Mouse (Mus musculus) heart, embryonic 13.5 days (tissue): ENCODE data around the gene Igf1. TPM values are rescaled to one million over a fixed set of nuclear protein-coding genes. Genes with fewer than 3 reads are reported as not detected.
A peak's percentile ranks its signal among the peaks of the same experiment; 100 is the strongest.

Experiments
- ATAC-seq: fragments of 200-750 bp; cut with Nextera tagmentation; 2 replicates; pipeline ENCODE4 v1.8.0; 2017; ENCODE audit warnings: moderate TSS enrichment; ENCODE audit not compliant: insufficient number of reproducible peaks, low FRiP score, low TSS enrichment; ENCODE audit errors: extremely low read depth
- H3K27ac ChIP-seq: fragments of 300-500 bp; sonication (generic); replicated peaks from 2 replicates; pipeline ENCODE4 v1.5.1; 2015; ENCODE audit warnings: moderate library complexity, mild to moderate bottlenecking, inconsistent platforms
- H3K27me3 ChIP-seq: fragments of 300-500 bp; sonication (generic); replicated peaks from 2 replicates; pipeline ENCODE4 v1.6.1; 2015; ENCODE audit warnings: mild to moderate bottlenecking, inconsistent platforms
- H3K36me3 ChIP-seq: fragments of 300-500 bp; sonication (generic); 2 replicates; pipeline ENCODE4 v1.6.1; 2015; ENCODE audit warnings: mild to moderate bottlenecking, inconsistent platforms
- H3K4me1 ChIP-seq: fragments of 300-500 bp; sonication (generic); 2 replicates; pipeline ENCODE4 v1.6.1; 2015; ENCODE audit warnings: inconsistent platforms
- H3K4me2 ChIP-seq: fragments of 300-500 bp; sonication (generic); 2 replicates; pipeline ENCODE4 v1.6.1; 2015; ENCODE audit warnings: inconsistent platforms, mild to moderate bottlenecking, moderate library complexity
- H3K4me3 ChIP-seq: fragments of 300-500 bp; sonication (generic); 2 replicates; pipeline ENCODE4 v1.5.1; 2015; ENCODE audit warnings: moderate library complexity, mild to moderate bottlenecking, inconsistent platforms
- H3K9ac ChIP-seq: fragments of 300-500 bp; sonication (generic); 2 replicates; pipeline ENCODE4 v1.6.1; 2015; ENCODE audit warnings: inconsistent platforms, mild to moderate bottlenecking, moderate library complexity
- H3K9me3 ChIP-seq: fragments of 300-500 bp; sonication (generic); 2 replicates; pipeline ENCODE4 v1.6.1; 2016; ENCODE audit warnings: inconsistent platforms
- WGBS: fragments of 180-500 bp; shearing (Covaris S2); methylation state at CpG from one replicate; pipeline ENCODE4 v1.1.7; 2015; ENCODE audit warnings: mixed read lengths; 5-methylcytosine and 5-hydroxymethylcytosine counted together
- polyA plus RNA-seq: library from polyadenylated mRNA; unstranded; fragments of >200 nt; fragmentation: Nextera tagmentation; extraction: Ambion mirVana; gene quantifications from 2 replicates; pipeline ENCODE4 v1.2.1, GENCODE M21; 2015

The Igf1 gene
- polyA plus RNA-seq, 1 experiment from 2014 or later, result 39.5 TPM

DNA sequence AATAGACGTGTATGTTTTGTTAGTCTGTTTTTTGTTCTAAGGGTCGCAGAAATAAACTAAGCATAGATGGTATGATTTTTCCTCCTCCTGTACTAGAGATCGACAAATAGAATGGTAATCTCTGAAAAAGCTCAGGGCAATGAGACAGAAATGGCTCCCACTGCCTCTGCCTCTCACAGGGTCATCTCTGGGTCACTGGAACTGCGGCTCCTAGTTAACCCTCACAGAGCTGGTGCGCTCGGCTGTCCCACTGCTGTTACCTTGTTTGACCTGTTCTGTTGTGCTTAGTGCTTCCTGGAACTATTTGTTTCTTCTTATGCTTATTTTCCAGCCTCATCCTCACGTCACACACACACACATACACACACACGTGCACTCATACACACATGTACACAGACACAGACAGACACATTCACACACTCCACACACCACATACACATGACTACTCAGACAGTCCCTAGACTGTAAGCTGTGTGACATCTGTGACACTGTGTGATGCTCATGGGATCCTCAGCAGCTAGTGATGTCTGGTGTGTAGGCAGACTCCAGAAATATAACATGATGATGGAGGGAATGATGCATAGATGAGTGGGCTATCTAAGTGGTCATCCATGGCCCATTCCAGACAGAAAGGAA lies 13.0 kb upstream of the Igf1 start:
- H3K9ac ChIP-seq, result no peak overlapping the region
- WGBS, result 40% methylated on average over 8 of the region's 8 CpGs
- H3K27ac ChIP-seq, result no peak overlapping the region
- peaks cover 6% of the 10 kb centered on the region for H3K4me1 ChIP-seq
- no peak overlapping the region for H3K4me2 ChIP-seq
- ATAC-seq, result no peak
- no peaks in the 10 kb centered on the region for H3K27me3 ChIP-seq
- no peaks in the 10 kb centered on the region for H3K36me3 ChIP-seq
- H3K9me3 ChIP-seq, result no peaks in the 10 kb centered on the region
- no peak overlapping the region for H3K4me3 ChIP-seq

GRCm38 (mm10) chr10:87847882-87848281 lies 10.2 kb upstream of the Igf1 start:
- Histone ChIP-seq H3K9me3 (no peaks in the 10 kb centered on the region), H3K27ac (no peak overlapping the region), H3K4me2 (no peak overlapping the region), H3K4me3 (no peak overlapping the region), H3K9ac (no peak overlapping the region), H3K36me3 (no peaks in the 10 kb centered on the region), H3K4me1 (peaks cover 6% of the 10 kb centered on the region), H3K27me3 (no peaks in the 10 kb centered on the region)
- ATAC-seq, result no peak
- WGBS, result 50% methylated on average over 4 of the region's 4 CpGs

- no peak overlapping the region for H3K4me3 ChIP-seq
- no peak overlapping the region for H3K27ac ChIP-seq
- no peak overlapping the region for H3K4me2 ChIP-seq
- no peak overlapping the region for H3K9ac ChIP-seq
- 39% methylated on average over 2 of the region's 2 CpGs for WGBS
- no peak for ATAC-seq
- no peaks in the 10 kb centered on the region for H3K36me3 ChIP-seq
- H3K4me1 ChIP-seq, result peaks cover 6% of the 10 kb centered on the region
- H3K9me3 ChIP-seq, result no peaks in the 10 kb centered on the region
- H3K27me3 ChIP-seq, result no peaks in the 10 kb centered on the region
These were observed 9.6 kb upstream of the Igf1 start for GRCm38 (mm10) chr10:87848419-87848818.

- no peak overlapping the region for H3K4me3 ChIP-seq
- H3K9ac ChIP-seq, result no peak overlapping the region
- H3K36me3 ChIP-seq, result no peaks in the 10 kb centered on the region
- no peak overlapping the region for H3K4me2 ChIP-seq
- no peaks in the 10 kb centered on the region for H3K27me3 ChIP-seq
- 47% methylated on average over 3 of the region's 3 CpGs for WGBS
- ATAC-seq, result no peak
- no peaks in the 10 kb centered on the region for H3K9me3 ChIP-seq
- H3K4me1 ChIP-seq, result peaks cover 17% of the 10 kb centered on the region
- H3K27ac ChIP-seq, result no peak overlapping the region
These were observed 6.6 kb upstream of the Igf1 start for GRCm38 (mm10) chr10:87851492-87851891.

DNA sequence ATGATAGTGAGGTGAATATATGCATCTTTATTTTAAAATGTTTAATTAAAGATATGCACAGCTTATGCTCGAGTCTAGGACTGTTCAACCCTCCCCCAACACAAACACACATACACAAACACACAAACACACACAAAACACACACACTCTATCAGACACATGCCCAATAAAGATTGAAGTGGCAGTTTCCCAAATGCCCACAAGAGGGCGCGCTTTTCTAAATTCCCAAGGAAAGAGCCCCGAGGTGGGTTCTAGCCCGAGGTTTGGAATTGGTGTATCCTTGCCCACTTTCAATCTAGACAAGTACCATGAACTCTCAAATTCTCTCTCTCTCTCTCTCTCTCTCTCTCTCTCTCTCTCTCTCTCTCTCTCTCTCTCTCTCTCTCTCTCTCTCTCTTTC lies 3.7 kb upstream of the Igf1 start:
- Histone ChIP-seq H3K4me2 (no peak overlapping the region), H3K27ac (no peak overlapping the region), H3K4me3 (no peak overlapping the region), H3K36me3 (no peaks in the 10 kb centered on the region), H3K9ac (no peak overlapping the region), H3K9me3 (no peaks in the 10 kb centered on the region), H3K4me1 (peaks cover 42% of the 10 kb centered on the region), H3K27me3 (no peaks in the 10 kb centered on the region)
- ATAC-seq, result no peak
- WGBS, result 5% methylated on average over 5 of the region's 5 CpGs

GRCm38 (mm10) chr10:87855423-87856122 lies 2.5 kb upstream of the Igf1 start:
- Histone ChIP-seq H3K4me2 (0 out of 2 replicates have a peak overlapping the region, but pooled peaks have one; percentile 27), H3K4me1 (peaks cover 42% of the 10 kb centered on the region), H3K4me3 (no peak overlapping the region), H3K9me3 (no peaks in the 10 kb centered on the region), H3K27ac (peak overlapping the region; percentile 62), H3K36me3 (no peaks in the 10 kb centered on the region), H3K27me3 (no peaks in the 10 kb centered on the region), H3K9ac (0 out of 2 replicates have a peak overlapping the region, but pooled peaks have one; percentile 37)
- 63% methylated on average over 13 of the region's 13 CpGs for WGBS
- no peak for ATAC-seq

DNA sequence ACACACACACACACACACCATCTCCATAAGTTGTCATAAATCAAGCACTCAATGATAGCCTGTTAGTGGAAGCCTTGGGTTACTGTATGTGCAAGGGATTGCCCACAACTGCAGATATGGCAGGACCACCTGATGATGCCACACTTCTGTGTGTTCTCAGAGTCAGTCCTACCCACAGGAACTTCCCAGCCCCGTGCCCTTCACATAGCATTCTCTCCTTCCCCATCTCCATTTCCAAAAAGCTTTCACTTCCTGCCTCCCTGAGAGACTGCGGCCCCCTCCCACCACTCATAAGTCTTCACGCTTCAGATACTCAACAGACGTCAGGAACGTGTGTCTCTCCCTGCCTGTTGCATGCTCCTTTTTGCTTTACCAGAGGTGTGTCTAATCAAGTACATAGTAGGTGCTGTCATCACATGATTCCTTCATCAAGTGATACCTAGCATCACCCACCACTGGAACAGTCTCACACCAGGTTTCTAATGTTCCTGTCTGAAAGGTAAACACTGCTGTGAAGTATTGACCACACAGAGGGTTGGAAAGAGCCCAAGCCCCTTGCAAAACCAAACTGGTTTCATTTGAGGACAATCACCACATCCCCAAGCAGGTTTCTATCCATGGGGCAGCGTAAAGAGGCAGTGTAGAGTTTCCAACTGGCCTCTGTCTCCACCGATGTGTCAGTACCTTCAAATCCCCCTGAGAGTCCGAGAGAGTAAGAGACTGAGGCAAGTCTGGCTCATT lies 680 bp upstream of the Igf1 start:
- 26% methylated on average over 8 of the region's 8 CpGs for whole genome bisulfite sequencing
- Histone ChIP-seq H3K36me3 (peaks cover 3% of the 10 kb centered on the region; the same call in 1 of the 2 replicates), H3K27me3 (no peaks in the 10 kb centered on the region), H3K4me2 (peak overlapping the region; percentile 74), H3K9ac (peak overlapping the region; percentile 88), H3K4me3 (no peak overlapping the region), H3K9me3 (peaks cover 7% of the 10 kb centered on the region; the same call in 1 of the 2 replicates), H3K4me1 (peaks cover 50% of the 10 kb centered on the region), H3K27ac (peak overlapping the region; percentile 90)
- no peak for ATAC-seq

GRCm38 (mm10) chr10:87858939-87859338 lies 874 bp downstream of the Igf1 start:
- Histone ChIP-seq H3K4me3 (peak overlapping the region; percentile 64), H3K27me3 (no peaks in the 10 kb centered on the region), H3K4me2 (peak overlapping the region; percentile 74), H3K36me3 (peaks cover 3% of the 10 kb centered on the region; the same call in 1 of the 2 replicates), H3K9ac (peak overlapping the region; percentile 88), H3K9me3 (peaks cover 7% of the 10 kb centered on the region; the same call in 1 of the 2 replicates), H3K27ac (peak overlapping the region; percentile 90), H3K4me1 (peaks cover 60% of the 10 kb centered on the region)
- ATAC-seq, result no peak
- WGBS, result 15% methylated on average over 6 of the region's 6 CpGs

GRCm38 (mm10) chr10:87859453-87859852 lies 1.4 kb downstream of the Igf1 start:
- H3K4me2 ChIP-seq, result peak overlapping the region; percentile 74
- H3K27ac ChIP-seq, result peak overlapping the region; percentile 90
- no peak for ATAC-seq
- peak overlapping the region; percentile 64 for H3K4me3 ChIP-seq
- H3K36me3 ChIP-seq, result peaks cover 4% of the 10 kb centered on the region
- 10% methylated on average over 10 of the region's 10 CpGs for WGBS
- H3K9ac ChIP-seq, result peak overlapping the region; percentile 88
- H3K9me3 ChIP-seq, result peaks cover 7% of the 10 kb centered on the region; the same call in 1 of the 2 replicates
- peaks cover 60% of the 10 kb centered on the region for H3K4me1 ChIP-seq
- no peaks in the 10 kb centered on the region for H3K27me3 ChIP-seq

GRCm38 (mm10) chr10:87860181-87861103 lies 2.4 kb downstream of the Igf1 start:
- Histone ChIP-seq H3K4me3 (peak overlapping the region; percentile 64), H3K36me3 (peaks cover 14% of the 10 kb centered on the region), H3K4me1 (peaks cover 54% of the 10 kb centered on the region), H3K27me3 (no peaks in the 10 kb centered on the region), H3K9ac (peak overlapping the region; percentile 88), H3K9me3 (peaks cover 7% of the 10 kb centered on the region; the same call in 1 of the 2 replicates), H3K4me2 (peak overlapping the region; percentile 74), H3K27ac (peak overlapping the region; percentile 90)
- no peak for ATAC-seq
- WGBS, result 5% methylated on average over 30 of the region's 30 CpGs
